Mouse (Mus musculus): ENCODE results near the gene Nanog.

Gene Nanog

DNA sequence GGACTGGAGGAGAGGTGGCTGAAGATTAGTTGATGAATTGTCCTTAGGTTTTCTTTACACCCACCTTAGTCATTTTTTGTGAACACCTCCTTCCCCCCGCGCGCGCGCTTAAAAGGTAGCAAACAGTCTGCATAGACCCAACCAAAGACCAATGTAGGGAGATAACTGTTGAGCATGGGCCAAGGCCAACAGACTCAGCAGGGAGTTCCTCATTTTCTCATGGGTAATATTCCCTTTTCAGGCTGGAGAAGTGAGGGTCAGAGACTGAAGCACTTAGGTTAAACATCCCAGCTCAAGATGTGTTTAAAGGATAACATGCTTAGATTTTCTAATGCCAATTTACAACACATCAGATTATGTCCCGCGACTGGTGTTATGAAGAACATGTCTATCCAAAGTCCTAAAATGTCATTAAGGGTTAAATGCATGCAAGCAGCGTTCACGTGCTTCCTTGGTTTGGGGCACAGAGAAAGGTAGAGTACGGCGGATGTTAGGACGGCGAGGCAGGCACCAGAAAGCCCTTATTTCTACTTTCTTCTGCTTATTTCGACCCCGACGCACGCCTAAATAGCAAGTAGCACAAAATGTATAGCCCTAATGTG, 56.7 kb downstream of the Nanog start:
- DNase-seq = no peak

All from right cerebral cortex, postnatal 4 days (tissue).